Mouse (Mus musculus) common myeloid progenitor, adult 5-6 weeks (primary cell): ENCODE measurements at regions not wholly inside any gene's neighbourhood (a gene's known extent, or its start where the extent isn't known, plus 50 kb on each side); places are given as distances from the start of the nearest gene placed in this dataset.

ENCODE experiments used
- ATAC-seq: replicated peaks from 2 replicates; pipeline ENCODE4 v1.8.0; 2016; ENCODE audit warnings: low read depth, mild to moderate bottlenecking, moderate TSS enrichment, inconsistent platforms; ENCODE audit not compliant: poor library complexity, severe bottlenecking

DNA sequence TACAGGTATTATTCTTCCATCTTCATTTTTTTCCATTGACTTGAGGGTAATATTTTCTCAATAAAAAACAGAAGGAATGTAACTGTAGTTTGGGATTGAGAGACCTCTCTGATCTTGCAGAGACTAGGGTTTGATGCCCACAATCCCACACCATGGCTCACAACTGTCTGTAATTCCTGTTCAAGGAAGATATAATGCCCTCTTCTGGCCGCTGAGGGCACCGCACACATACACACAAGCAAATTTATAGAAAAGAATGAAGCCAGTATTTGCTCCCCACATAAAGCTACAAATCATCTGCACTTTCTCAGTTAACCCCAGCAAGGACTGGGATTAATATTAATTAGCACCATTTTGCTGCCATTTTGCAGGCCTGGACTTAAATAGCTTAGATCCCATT, 215.6 kb downstream of the Abcc12 start:
- ATAC-seq: 0 out of 2 replicates have a peak, but pooled peaks have one; percentile 47

GRCm38 (mm10) chr8:86360283-86360682, 220.2 kb downstream of the Abcc12 start:
- no peak for ATAC-seq

- no peak for ATAC-seq
Observed at GRCm38 (mm10) chr8:86359518-86359917, 221.0 kb downstream of the Abcc12 start.

GRCm38 (mm10) chr8:86353816-86354215, 226.7 kb downstream of the Abcc12 start:
- no peak for ATAC-seq

- ATAC-seq: no peak
Observed at GRCm38 (mm10) chr8:86351545-86352190, 228.8 kb downstream of the Abcc12 start.

- ATAC-seq: no peak
Observed at GRCm38 (mm10) chr8:86350128-86350527, 230.4 kb downstream of the Abcc12 start.

GRCm38 (mm10) chr8:86342016-86342684, 238.3 kb downstream of the Abcc12 start:
- ATAC-seq: no peak

- ATAC-seq: no peak
Observed at GRCm38 (mm10) chr8:86338574-86339264, 241.8 kb downstream of the Abcc12 start.

- ATAC-seq: no peak
Observed at GRCm38 (mm10) chr8:86331383-86331782, 249.1 kb downstream of the Abcc12 start.

DNA sequence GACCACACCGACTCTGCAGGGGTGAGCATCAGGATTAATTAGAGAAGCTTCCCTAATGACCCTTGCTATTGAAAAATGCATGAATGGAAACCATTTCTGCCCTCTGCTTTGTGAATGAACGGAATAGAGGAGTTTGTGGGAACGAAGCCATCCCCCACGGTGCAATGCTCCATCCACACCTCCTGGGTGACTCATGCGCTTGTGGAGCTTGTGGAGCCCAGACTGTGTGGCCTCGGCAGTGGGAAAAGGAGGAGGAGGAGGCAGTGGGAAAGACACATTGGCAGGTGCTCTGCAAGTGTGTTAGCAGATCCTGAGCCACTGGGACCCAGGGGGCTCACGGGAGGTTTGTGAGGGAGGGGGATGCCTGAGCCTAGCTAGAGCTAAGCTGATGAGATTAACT, 251.9 kb downstream of the Abcc12 start:
- ATAC-seq: no peak

GRCm38 (mm10) chr8:86327982-86328381, 252.5 kb downstream of the Abcc12 start:
- no peak for ATAC-seq

- no peak for ATAC-seq
Observed at GRCm38 (mm10) chr8:86325040-86325439, 255.4 kb downstream of the Abcc12 start.

DNA sequence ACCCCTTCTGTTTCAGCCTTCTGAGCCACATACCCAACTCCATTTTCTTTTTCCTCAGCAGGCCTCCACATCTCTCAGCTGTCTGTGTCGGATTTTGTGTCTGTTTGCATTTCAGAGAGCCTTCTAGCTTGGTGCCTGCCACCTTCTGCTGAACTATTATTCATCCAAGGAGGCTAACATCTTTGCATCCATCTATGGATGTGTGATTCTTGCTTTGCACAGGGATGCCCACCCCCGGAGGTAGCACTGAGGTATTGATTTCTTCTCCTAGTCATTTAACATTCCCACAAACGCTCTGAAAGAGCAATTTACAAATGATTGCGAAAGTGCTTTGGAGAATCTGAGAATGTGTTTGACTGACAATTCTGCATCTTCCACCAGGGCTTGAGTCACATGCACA, 255.9 kb downstream of the Abcc12 start:
- ATAC-seq: no peak

DNA sequence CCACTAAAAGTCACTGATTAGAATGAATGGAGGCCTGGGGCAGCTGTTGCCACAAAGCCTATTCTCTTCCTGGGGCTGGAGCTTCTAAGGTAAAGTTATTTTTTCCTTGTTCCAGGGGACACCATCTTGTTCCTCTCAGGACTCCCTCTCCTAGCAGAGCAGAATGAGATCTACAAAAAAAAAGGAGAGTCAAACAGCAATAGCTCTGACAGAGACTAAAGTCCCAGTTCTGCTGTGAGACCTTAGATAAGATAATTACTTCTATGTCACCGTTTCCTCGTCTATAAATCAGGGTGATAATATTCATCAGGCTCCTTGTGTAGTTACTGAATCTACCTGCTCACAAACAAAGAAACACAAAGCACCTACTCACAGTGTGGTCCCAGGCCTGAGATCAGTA, 256.7 kb downstream of the Abcc12 start:
- no peak for ATAC-seq

- no peak for ATAC-seq
Observed at GRCm38 (mm10) chr8:86322494-86322893, 258.0 kb downstream of the Abcc12 start.

DNA sequence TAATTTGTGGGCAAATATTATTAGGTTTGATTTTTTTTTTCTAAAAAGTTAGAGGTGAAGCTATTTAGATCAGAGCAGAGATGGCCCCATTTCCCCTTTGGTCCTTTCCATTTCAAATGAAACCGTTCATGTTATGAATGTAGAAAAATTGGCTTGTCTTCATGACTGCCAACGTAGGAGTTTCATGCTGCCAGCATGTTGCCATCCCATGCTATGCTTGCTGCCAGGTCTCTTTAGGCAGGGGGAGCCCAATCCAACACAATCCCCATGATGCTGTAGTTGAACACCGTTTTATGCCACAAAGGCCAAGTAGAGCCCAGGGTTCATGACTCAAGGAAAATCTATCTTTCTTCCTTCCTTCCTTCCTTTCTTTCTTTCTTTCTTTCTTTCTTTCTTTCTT, 259.5 kb downstream of the Abcc12 start:
- no peak for ATAC-seq

DNA sequence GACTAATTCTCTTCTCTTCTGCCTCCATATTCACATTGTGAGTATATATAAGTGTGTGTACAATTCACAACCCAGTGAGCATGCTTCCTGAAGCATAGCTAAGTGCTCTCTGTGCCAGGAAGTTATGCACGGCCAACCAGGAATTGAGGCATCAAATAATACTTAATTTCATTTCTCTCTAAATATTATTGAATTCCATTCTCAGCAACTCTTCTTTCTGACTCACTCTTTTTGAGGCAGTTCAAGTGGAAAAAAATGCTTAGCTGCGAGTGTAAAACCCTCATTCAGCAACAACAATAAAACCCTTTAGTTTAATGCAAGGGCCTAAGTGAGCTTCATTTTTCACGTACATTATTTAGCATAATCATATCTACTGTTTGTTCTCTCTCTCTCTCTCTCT, 262.0 kb downstream of the Abcc12 start:
- ATAC-seq: no peak

GRCm38 (mm10) chr8:86316236-86316635, 264.2 kb downstream of the Abcc12 start:
- ATAC-seq: no peak

GRCm38 (mm10) chr8:86309460-86309859, 271.0 kb downstream of the Abcc12 start:
- no peak for ATAC-seq

- ATAC-seq: no peak
Observed at GRCm38 (mm10) chr8:86307339-86307738, 273.1 kb downstream of the Abcc12 start.

DNA sequence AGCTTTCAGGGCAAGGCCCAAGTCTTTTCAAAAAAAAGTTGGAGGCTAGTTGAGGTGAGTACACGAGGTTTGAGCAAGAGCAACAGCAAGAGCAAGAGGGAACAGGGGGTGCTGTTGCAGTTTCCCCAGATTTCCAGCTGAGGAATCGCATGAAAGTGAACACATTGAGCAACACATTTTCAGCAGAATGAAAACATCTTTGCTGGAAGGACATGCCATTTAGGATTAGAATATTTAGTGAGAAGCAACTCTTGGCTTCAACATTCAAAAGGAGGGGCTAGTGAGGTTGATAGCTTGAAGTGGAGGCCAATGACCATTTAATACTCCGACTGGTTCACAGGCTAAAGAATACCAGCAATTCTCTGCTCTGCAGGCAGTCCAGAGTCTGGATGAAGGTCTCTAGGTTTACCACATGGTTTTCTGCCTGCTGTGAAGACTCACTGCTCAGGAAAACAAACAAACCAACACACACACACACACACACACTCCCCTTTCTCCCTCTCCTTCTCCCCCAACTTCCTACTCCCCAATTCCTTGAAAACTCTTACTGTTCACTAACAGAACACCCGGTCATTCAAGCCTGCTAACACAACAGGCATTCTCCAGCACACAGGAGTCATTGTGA, 278.5 kb downstream of the Abcc12 start:
- no peak for ATAC-seq
